Mouse (Mus musculus): ENCODE measurements around the gene Rhd. TPM values are rescaled to one million over a fixed set of nuclear protein-coding genes. Genes with fewer than 3 reads are reported as not detected.

Rhd gene
- total and polyA plus RNA-seq, 3 experiments, result 3.3 to 69.7 (median 9.8) TPM

GRCm38 (mm10) chr4:134917194-134917593 lies 52.9 kb downstream of the Rhd start:
- ATAC-seq (ENCODE audit: extremely low read depth, insufficient number of reproducible peaks, low FRiP score, poor library complexity, severe bottlenecking), result peak; percentile 64
- Histone ChIP-seq H3K9me3 (replicated peaks) (no peaks in the 10 kb centered on the region), H3K4me1 (ENCODE audit: insufficient read depth, low read depth, low read length) (peaks cover 70% of the 10 kb centered on the region), H3K36me3 (replicated peaks) (peaks cover 10% of the 10 kb centered on the region), H3K4me3 (ENCODE audit: low read depth, low read length) (peak overlapping the region; percentile 30; the same call in 1 of the 2 replicates), H3K27me3 (ENCODE audit: insufficient read depth, low read length) (no peaks in the 10 kb centered on the region)
- peak; percentile 43 for DNase-seq (ENCODE audit: low spot score)
- no peak for TF ChIP-seq CTCF (IDR thresholded peaks at IDR 0.05; ENCODE audit: low read depth, low read length)
- peak; percentile 70 for TF ChIP-seq TAL1 (conservative IDR thresholded peaks at IDR 0.05; ENCODE audit: low read depth, low read length)
- no peak for TF ChIP-seq GATA1 (IDR thresholded peaks at IDR 0.05; ENCODE audit: borderline replicate concordance, low read length)

- DNase-seq (ENCODE audit: low spot score), result no peak
- H3K4me1 ChIP-seq (ENCODE audit: insufficient read depth, low read depth, low read length), result peaks cover 71% of the 10 kb centered on the region
Measured at GRCm38 (mm10) chr4:134918381-134918780, 54.0 kb downstream of the Rhd start.

GRCm38 (mm10) chr4:134919733-134920540 lies 55.6 kb downstream of the Rhd start:
- H3K4me3 ChIP-seq (ENCODE audit: low read depth, low read length), result no peak overlapping the region; the same call in 1 of the 2 replicates

More at GRCm38 (mm10) chr4:134918381-134918780, 54.0 kb downstream of the Rhd start:
- TF ChIP-seq POLR2AphosphoS5 (IDR thresholded peaks at IDR 0.05; ENCODE audit: insufficient replicate concordance, low read depth, low read length) (no peak), GATA2 (IDR thresholded peaks at IDR 0.05; ENCODE audit: borderline replicate concordance, low read depth, low read length) (no peak), CTCF (IDR thresholded peaks at IDR 0.05; ENCODE audit: low read depth, low read length) (no peak), TAL1 (conservative IDR thresholded peaks at IDR 0.05; ENCODE audit: low read depth, low read length) (no peak)
- H3K9me3 ChIP-seq (replicated peaks), result no peaks in the 10 kb centered on the region
- H3K4me3 ChIP-seq (ENCODE audit: low read depth, low read length), result no peak overlapping the region; the same call in 1 of the 2 replicates
- H3K36me3 ChIP-seq (replicated peaks), result peaks cover under 1% of the 10 kb centered on the region
- ATAC-seq (ENCODE audit: extremely low read depth, insufficient number of reproducible peaks, low FRiP score, poor library complexity, severe bottlenecking), result no peak
- H3K27me3 ChIP-seq (ENCODE audit: insufficient read depth, low read length), result no peaks in the 10 kb centered on the region

GRCm38 (mm10) chr4:134920631-134921030 lies 56.3 kb downstream of the Rhd start:
- H3K4me1 ChIP-seq (ENCODE audit: insufficient read depth, low read depth, low read length), result peaks cover 66% of the 10 kb centered on the region
- no peak for ATAC-seq (ENCODE audit: extremely low read depth, insufficient number of reproducible peaks, low FRiP score, poor library complexity, severe bottlenecking)
- H3K4me3 ChIP-seq (ENCODE audit: low read depth, low read length), result no peak overlapping the region
- no peak for TF ChIP-seq GATA2 (IDR thresholded peaks at IDR 0.05; ENCODE audit: borderline replicate concordance, low read depth, low read length)
- no peak for TF ChIP-seq POLR2AphosphoS5 (IDR thresholded peaks at IDR 0.05; ENCODE audit: insufficient replicate concordance, low read depth, low read length)
- TF ChIP-seq CTCF (IDR thresholded peaks at IDR 0.05; ENCODE audit: low read depth, low read length), result no peak
- no peak for TF ChIP-seq TAL1 (conservative IDR thresholded peaks at IDR 0.05; ENCODE audit: low read depth, low read length)
- no peak for TF ChIP-seq GATA1 (IDR thresholded peaks at IDR 0.05; ENCODE audit: borderline replicate concordance, low read length)
- no peaks in the 10 kb centered on the region for H3K27me3 ChIP-seq (ENCODE audit: insufficient read depth, low read length)
- DNase-seq (ENCODE audit: low spot score), result no peak
- H3K9me3 ChIP-seq (replicated peaks), result no peaks in the 10 kb centered on the region
- H3K36me3 ChIP-seq (replicated peaks), result peaks cover 20% of the 10 kb centered on the region

More at GRCm38 (mm10) chr4:134919733-134920540, 55.6 kb downstream of the Rhd start:
- no peak for ATAC-seq (ENCODE audit: extremely low read depth, insufficient number of reproducible peaks, low FRiP score, poor library complexity, severe bottlenecking)
- H3K36me3 ChIP-seq (replicated peaks), result peaks cover 13% of the 10 kb centered on the region
- peaks cover 69% of the 10 kb centered on the region for H3K4me1 ChIP-seq (ENCODE audit: insufficient read depth, low read depth, low read length)
- TF ChIP-seq GATA2 (IDR thresholded peaks at IDR 0.05; ENCODE audit: borderline replicate concordance, low read depth, low read length), result no peak
- TF ChIP-seq TAL1 (conservative IDR thresholded peaks at IDR 0.05; ENCODE audit: low read depth, low read length), result no peak
- no peak for TF ChIP-seq GATA1 (IDR thresholded peaks at IDR 0.05; ENCODE audit: borderline replicate concordance, low read length)
- TF ChIP-seq POLR2AphosphoS5 (IDR thresholded peaks at IDR 0.05; ENCODE audit: insufficient replicate concordance, low read depth, low read length), result no peak
- no peak for TF ChIP-seq CTCF (IDR thresholded peaks at IDR 0.05; ENCODE audit: low read depth, low read length)
- peak; percentile 46 for DNase-seq (ENCODE audit: low spot score)
- H3K9me3 ChIP-seq (replicated peaks), result no peaks in the 10 kb centered on the region
- H3K27me3 ChIP-seq (ENCODE audit: insufficient read depth, low read length), result no peaks in the 10 kb centered on the region

- Histone ChIP-seq H3K36me3 (replicated peaks) (peaks cover 31% of the 10 kb centered on the region), H3K27me3 (ENCODE audit: insufficient read depth, low read length) (no peaks in the 10 kb centered on the region), H3K4me1 (ENCODE audit: insufficient read depth, low read depth, low read length) (peaks cover 64% of the 10 kb centered on the region), H3K9me3 (replicated peaks) (no peaks in the 10 kb centered on the region), H3K4me3 (ENCODE audit: low read depth, low read length) (no peak overlapping the region; the same call in 1 of the 2 replicates)
- DNase-seq (ENCODE audit: low spot score), result no peak
- no peak for ATAC-seq (ENCODE audit: extremely low read depth, insufficient number of reproducible peaks, low FRiP score, poor library complexity, severe bottlenecking)
- no peak for TF ChIP-seq GATA1 (IDR thresholded peaks at IDR 0.05; ENCODE audit: borderline replicate concordance, low read length)
- TF ChIP-seq TAL1 (conservative IDR thresholded peaks at IDR 0.05; ENCODE audit: low read depth, low read length), result no peak
- no peak for TF ChIP-seq POLR2AphosphoS5 (IDR thresholded peaks at IDR 0.05; ENCODE audit: insufficient replicate concordance, low read depth, low read length)
- no peak for TF ChIP-seq GATA2 (IDR thresholded peaks at IDR 0.05; ENCODE audit: borderline replicate concordance, low read depth, low read length)
- no peak for TF ChIP-seq CTCF (IDR thresholded peaks at IDR 0.05; ENCODE audit: low read depth, low read length)
Measured at GRCm38 (mm10) chr4:134921703-134922102, 57.4 kb downstream of the Rhd start.

GRCm38 (mm10) chr4:134922111-134922924 lies 58.0 kb downstream of the Rhd start:
- peaks cover 37% of the 10 kb centered on the region for H3K36me3 ChIP-seq (replicated peaks)
- TF ChIP-seq GATA2 (IDR thresholded peaks at IDR 0.05; ENCODE audit: borderline replicate concordance, low read depth, low read length) (no peak), CTCF (IDR thresholded peaks at IDR 0.05; ENCODE audit: low read depth, low read length) (no peak), GATA1 (IDR thresholded peaks at IDR 0.05; ENCODE audit: borderline replicate concordance, low read length) (no peak), TAL1 (conservative IDR thresholded peaks at IDR 0.05; ENCODE audit: low read depth, low read length) (no peak), POLR2AphosphoS5 (IDR thresholded peaks at IDR 0.05; ENCODE audit: insufficient replicate concordance, low read depth, low read length) (no peak)
- H3K27me3 ChIP-seq (ENCODE audit: insufficient read depth, low read length), result no peaks in the 10 kb centered on the region
- DNase-seq (ENCODE audit: low spot score), result no peak
- no peaks in the 10 kb centered on the region for H3K9me3 ChIP-seq (replicated peaks)
- no peak for ATAC-seq (ENCODE audit: extremely low read depth, insufficient number of reproducible peaks, low FRiP score, poor library complexity, severe bottlenecking)
- H3K4me1 ChIP-seq (ENCODE audit: insufficient read depth, low read depth, low read length), result peaks cover 63% of the 10 kb centered on the region
- H3K4me3 ChIP-seq (ENCODE audit: low read depth, low read length), result peak overlapping the region; percentile 97

All from G1E (cell line).